Mouse (Mus musculus) brain, embryonic 14.5 days (tissue): Measurements from ENCODE around the gene Gm21060.

ENCODE experiments used
- CTCF ChIP-seq: fragments of 200-500 bp; IDR thresholded peaks from 2 replicates; pipeline ENCODE4 v1.5.1; 2012; ENCODE audit warnings: inconsistent platforms, mild to moderate bottlenecking, moderate library complexity, borderline replicate concordance; ENCODE audit not compliant: insufficient read depth, insufficient read length; ENCODE audit errors: extremely low read depth
- POLR2A ChIP-seq: fragments of 200-500 bp; IDR thresholded peaks from 2 replicates; pipeline ENCODE4 v1.6.1; 2012; ENCODE audit warnings: mild to moderate bottlenecking, inconsistent platforms, borderline replicate concordance; ENCODE audit not compliant: poor library complexity, insufficient read depth, insufficient read length, severe bottlenecking; ENCODE audit errors: extremely low read depth

- TF ChIP-seq POLR2A (no peak), CTCF (peak; percentile 47; the same call in 1 of the 2 replicates)
Measured at GRCm38 (mm10) chr19:61265349-61266245, 31.3 kb downstream of the Gm21060 start.
